Mouse (Mus musculus): ENCODE measurements around the gene Zfp185. TPM values are rescaled to one million over a fixed set of nuclear protein-coding genes. Genes with fewer than 3 reads are reported as not detected.

Zfp185 gene
- 2.4 TPM for polyA plus RNA-seq (2014; fragmentation: Illumina TruSeq; extraction: RNeasy Lipid Tissue Mini Kit (QIAGEN cat#74804); ENCODE audit: low read depth, low replicate concordance)

GRCm38 (mm10) chrX:72986841-72987519 lies at the start of gene Zfp185:
Gene Zfp185, plus strand, starts transcription at chrX:72987339.

DNA sequence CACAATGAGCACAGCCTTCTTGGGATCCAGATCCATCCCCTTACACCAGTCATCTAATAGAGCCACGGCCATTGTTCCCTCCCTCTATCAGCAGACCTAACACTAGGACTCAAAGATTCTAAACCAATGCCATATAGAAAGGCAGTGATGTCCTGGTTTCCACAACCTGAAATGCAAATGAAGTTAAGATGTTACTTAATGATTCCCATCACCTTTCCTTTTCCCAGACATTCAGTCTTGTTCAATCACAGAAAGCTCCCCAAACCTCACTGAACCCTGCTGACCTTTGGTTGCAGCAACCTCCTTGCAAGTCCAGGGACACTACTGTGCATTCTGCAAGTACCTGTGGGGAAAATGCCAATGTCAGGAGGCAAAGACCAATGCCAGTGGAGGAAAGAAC lies 49.9 kb downstream of the Zfp185 start, which contains the start of gene Pnma5:
TSS of gene Pnma5 (minus strand) at position 101 of the 400 bp plus-strand sequence.

GRCm38 (mm10) chrX:73064415-73064793 lies 77.3 kb downstream of the Zfp185 start, which contains the start of gene Pnma3:
Gene Pnma3, plus strand, starts transcription at chrX:73064787.

Other genes with a start within 250 kb of the Zfp185 start
- gene Gabrq, start 162.2 kb upstream of the Zfp185 start, polyA plus RNA-seq (2014; fragmentation: Illumina TruSeq; extraction: RNeasy Lipid Tissue Mini Kit (QIAGEN cat#74804); ENCODE audit: low read depth, low replicate concordance) = not detected
- gene Cetn2, start 68.9 kb upstream of the Zfp185 start, polyA plus RNA-seq (2014; fragmentation: Illumina TruSeq; extraction: RNeasy Lipid Tissue Mini Kit (QIAGEN cat#74804); ENCODE audit: low read depth, low replicate concordance) = 105 TPM
- gene Nsdhl, start 68.8 kb upstream of the Zfp185 start, polyA plus RNA-seq (2014; fragmentation: Illumina TruSeq; extraction: RNeasy Lipid Tissue Mini Kit (QIAGEN cat#74804); ENCODE audit: low read depth, low replicate concordance) = 60.8 TPM
- not detected for gene Pnma5, start 49.8 kb downstream of the Zfp185 start, polyA plus RNA-seq (2014; fragmentation: Illumina TruSeq; extraction: RNeasy Lipid Tissue Mini Kit (QIAGEN cat#74804); ENCODE audit: low read depth, low replicate concordance)
- gene Pnma3, start 77.4 kb downstream of the Zfp185 start, polyA plus RNA-seq (2014; fragmentation: Illumina TruSeq; extraction: RNeasy Lipid Tissue Mini Kit (QIAGEN cat#74804); ENCODE audit: low read depth, low replicate concordance) = not detected
- gene Xlr4a, start 95.1 kb downstream of the Zfp185 start, polyA plus RNA-seq (2014; fragmentation: Illumina TruSeq; extraction: RNeasy Lipid Tissue Mini Kit (QIAGEN cat#74804); ENCODE audit: low read depth, low replicate concordance) = 6.8 TPM
- gene Xlr3a, start 109.8 kb downstream of the Zfp185 start, polyA plus RNA-seq (2014; fragmentation: Illumina TruSeq; extraction: RNeasy Lipid Tissue Mini Kit (QIAGEN cat#74804); ENCODE audit: low read depth, low replicate concordance) = 36.3 TPM
- gene Gm14685, start 129.7 kb downstream of the Zfp185 start, polyA plus RNA-seq (2014; fragmentation: Illumina TruSeq; extraction: RNeasy Lipid Tissue Mini Kit (QIAGEN cat#74804); ENCODE audit: low read depth, low replicate concordance) = not detected
- not detected for gene Xlr5b, start 161.5 kb downstream of the Zfp185 start, polyA plus RNA-seq (2014; fragmentation: Illumina TruSeq; extraction: RNeasy Lipid Tissue Mini Kit (QIAGEN cat#74804); ENCODE audit: low read depth, low replicate concordance)
- gene DXBay18, start 162.1 kb downstream of the Zfp185 start, polyA plus RNA-seq (2014; fragmentation: Illumina TruSeq; extraction: RNeasy Lipid Tissue Mini Kit (QIAGEN cat#74804); ENCODE audit: low read depth, low replicate concordance) = not detected
- not detected for gene Spin2d, start 189.7 kb downstream of the Zfp185 start, polyA plus RNA-seq (2014; fragmentation: Illumina TruSeq; extraction: RNeasy Lipid Tissue Mini Kit (QIAGEN cat#74804); ENCODE audit: low read depth, low replicate concordance)
- gene Xlr3b, start 204.9 kb downstream of the Zfp185 start, polyA plus RNA-seq (2014; fragmentation: Illumina TruSeq; extraction: RNeasy Lipid Tissue Mini Kit (QIAGEN cat#74804); ENCODE audit: low read depth, low replicate concordance) = 9.8 TPM
- gene Xlr4b, start 227.0 kb downstream of the Zfp185 start, polyA plus RNA-seq (2014; fragmentation: Illumina TruSeq; extraction: RNeasy Lipid Tissue Mini Kit (QIAGEN cat#74804); ENCODE audit: low read depth, low replicate concordance) = 12.9 TPM
- 10.1 TPM for gene F8a, start 241.0 kb downstream of the Zfp185 start, polyA plus RNA-seq (2014; fragmentation: Illumina TruSeq; extraction: RNeasy Lipid Tissue Mini Kit (QIAGEN cat#74804); ENCODE audit: low read depth, low replicate concordance)

Measured in sigmoid colon, adult 10 weeks (tissue).